Mouse (Mus musculus): Measurements from ENCODE around the gene S100a10.

S100a10 gene

DNA sequence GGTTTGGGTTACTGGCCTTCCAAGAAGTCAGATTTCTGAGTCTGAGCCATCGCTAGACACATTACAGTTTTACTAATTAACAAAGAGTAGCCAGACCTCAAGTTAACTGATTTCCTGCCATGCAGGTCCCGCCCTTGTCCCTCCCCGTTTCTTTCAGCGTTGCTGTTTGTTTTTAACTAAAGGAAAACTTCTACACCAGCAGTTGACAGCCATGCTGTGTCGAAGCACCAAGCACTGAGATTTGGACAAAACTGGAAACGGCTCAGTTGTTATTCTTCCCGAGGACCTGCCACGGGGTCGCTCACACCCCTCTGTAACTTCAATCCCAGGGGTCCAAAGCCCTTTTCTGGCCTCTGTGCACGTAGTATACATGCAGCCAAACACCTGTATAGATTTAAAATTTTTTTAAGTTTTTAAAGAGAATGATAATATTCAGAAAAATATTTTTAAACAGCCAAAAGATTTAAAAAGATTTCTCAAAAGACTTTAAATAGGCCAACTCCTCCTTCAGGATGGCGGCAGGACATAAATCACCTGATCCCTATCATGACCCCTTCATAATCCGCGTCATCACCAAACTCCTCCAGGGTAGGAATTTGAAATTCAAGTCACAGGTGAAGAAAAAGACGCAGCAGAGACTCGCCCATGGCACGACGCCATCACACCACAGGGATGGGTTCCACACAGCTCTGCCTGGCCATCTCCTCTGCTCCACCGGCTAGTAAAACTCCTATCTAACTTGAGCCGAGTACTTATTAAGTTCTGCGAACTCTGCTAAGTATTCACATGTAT is 6.9 kb upstream of the S100a10 start:
- DNase-seq (ENCODE audit: low spot score) = no peak

DNA sequence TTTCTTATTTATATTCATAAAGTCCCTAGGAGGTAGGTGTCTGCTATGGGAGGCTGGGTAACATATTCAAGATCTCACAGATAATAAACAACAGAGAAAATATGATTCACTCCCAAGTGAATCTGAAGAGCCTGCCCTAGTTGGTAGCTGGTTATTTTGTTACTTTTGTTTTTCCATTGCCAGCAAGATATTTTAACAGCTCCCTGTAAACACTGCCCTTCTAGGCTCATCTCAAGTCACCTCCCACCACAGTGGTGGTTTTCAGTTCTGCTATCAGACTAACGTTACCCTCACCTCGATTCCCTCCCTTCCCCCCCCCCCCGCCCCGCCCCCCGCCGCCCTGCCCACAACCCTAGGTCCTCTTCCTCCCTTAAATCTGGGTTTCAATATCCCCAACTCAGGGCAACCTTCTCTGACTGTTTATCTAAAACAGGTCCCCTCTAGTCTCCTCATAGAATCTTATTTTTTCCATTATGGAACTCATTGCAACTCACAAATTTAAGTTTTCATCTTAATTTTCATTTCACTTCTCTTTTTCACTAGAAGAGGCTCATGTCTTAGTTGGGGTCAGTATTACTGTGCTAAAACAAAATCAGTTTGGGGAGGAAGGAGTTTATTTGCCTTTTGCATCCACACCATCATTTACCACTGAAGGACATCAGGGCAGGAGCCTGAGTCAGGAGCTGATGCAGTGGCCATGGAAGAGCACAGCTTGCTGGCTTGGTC is 6.2 kb upstream of the S100a10 start:
- no peak for DNase-seq (ENCODE audit: low spot score)

DNA sequence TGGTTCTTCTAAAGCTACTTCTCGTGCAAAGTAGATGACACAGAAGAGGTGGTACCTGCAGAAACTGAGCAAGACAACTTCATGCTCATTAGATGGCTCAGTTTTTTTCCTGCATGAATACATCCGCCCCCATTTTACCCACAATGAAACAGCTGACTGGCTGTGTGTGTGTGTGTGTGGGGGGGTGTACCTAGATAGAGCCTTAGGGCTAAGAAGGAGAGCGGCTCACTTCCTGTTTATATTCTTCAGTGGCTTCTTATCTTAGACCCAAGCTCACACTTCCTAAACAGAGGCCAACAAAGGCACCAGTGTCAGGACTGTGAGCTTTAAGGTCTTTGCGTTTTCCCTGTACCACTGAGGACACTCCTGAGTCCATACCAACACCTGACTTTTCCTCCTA is 4.9 kb upstream of the S100a10 start:
- DNase-seq (ENCODE audit: low spot score) = no peak

DNA sequence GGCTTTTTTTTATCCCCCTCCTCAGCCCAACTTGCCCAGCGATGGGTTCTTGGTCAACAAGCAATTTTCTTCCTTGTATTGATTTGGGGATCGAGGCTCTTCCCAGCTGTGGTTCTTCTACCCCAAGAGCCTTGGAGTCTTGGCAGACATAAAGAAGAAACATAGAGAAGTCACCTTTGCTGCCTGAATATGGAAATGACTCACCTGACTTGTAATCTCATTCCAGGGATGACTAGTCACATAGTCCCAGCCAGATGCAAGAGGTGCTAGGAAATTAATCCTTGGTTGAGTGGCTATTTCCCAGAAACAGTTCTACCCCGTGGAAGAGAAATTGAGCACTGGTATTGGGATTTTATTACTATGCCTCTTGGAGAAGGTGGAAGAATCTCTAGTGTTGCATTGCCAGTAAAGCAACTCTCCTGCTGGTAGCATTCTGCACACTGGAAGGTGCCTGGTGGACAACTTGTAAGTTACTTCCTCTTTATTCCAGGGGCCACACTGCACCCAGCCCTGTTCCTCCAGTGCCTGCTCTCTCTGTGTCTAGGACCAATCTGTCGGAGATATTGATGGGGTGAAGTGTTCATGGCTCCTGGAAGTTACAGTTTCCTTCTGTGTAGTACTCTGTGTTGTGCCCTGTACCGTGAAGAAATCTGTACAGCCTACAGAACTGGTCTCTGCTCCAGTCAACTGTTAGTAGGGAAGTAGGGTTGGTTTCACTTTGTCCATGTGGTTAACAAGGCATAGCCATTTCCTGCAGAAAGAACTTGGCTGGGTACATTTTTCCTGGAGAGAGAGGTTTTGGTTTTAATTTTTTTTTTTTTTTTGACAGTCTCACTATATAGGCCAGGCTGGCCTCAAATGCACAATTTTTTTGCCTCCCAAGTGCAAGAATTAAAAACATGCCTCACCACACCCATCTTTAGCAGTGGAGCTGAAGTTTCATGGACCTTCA is 2.7 kb upstream of the S100a10 start:
- no peak for DNase-seq (ENCODE audit: low spot score)

DNA sequence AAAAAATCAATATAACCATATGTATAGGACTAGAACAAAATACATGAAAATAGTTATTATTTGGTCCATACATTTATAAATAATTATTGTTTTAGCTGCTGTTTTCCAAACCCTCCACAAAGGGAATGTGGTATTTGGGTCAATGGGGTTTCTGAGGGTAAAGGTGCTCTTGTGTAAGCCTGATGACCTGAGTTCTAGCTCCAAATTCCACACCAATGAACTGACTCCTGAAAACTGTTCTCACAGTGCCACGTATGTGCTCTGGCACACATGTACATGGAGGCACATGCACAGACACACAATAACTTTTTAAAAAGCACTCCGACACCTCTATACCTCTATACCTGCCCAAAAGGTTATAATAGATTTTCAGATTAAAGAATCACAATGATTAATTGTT is 1.6 kb upstream of the S100a10 start:
- DNase-seq (ENCODE audit: low spot score) = no peak

DNA sequence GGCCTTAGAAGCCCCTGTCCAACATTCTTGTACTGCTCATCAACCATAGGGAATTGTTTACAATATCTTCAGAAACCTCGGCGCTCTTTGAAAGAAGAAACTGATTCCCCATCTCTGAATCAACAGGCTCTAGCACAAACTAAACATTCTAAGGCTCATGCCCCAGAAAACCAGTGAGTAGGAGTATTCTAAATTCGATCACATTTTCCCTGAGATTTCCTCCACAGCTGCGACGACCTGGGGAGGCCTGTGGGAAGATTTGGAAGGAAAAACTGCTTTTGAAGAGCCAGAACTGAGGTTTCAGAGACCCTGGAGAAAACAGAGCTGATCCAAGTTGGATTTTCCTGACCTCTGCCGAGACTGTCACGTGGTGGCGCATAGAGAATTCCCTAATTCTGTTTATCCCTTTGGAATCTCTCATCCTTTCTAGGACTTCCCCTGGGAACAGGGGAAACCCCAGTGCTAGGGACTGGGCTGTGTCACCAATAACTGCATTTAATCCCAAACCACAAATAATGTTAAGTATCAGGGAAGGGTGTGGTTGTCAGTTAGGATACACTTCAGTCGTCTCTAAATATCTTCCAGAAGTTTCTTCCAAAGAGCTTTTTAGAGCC is 1.0 kb upstream of the S100a10 start:
- no peak for DNase-seq (ENCODE audit: low spot score)

DNA sequence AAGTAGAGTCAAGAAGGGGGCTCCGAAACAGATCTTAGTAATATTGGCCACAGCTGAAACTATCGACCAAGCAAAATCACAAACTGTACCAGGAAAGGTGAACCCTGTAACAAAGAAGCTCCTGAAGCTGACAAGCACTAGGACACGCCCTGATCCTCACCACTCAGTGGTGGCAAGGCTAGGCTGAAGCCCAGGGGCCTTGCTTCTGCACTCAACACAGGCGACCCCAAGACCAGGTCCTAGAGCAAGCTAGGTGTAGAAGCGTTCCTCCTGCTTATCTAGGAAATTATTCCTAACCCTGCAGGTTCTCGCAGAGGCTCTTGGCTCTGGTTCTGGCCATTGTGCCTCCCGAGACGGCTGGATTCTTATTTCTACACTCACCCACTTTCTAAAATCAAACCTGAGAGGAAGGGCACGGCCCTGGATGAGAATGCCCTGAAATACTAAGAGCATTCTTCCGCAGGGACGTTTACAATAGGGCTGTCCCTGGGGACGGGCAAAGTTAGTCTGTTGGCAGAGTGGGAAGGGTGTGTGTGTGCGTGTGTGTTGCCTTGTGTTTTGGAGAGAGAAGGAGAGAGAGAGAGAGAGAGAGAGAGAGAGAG is 400 bp upstream of the S100a10 start:
- DNase-seq (ENCODE audit: low spot score) = no peak

DNA sequence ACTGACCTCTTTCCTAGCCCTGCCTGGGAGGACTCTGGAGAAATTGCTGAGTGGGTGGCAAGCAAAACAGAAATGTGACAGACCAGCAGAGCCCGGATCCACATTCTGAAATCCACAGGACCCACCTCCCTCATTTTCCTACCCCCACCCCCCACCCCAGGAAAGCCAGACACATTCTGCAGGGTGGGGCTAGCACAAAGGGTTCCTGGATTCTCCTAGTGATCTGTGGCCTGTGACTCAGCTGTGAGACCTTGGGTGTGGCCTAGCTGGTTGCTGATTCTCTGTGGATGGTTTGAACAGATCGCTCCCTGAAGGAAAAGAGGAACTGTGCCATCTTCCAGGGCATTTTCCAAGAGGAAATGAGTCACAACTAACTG is 986 bp downstream of the S100a10 start:
- DNase-seq (ENCODE audit: low spot score) = no peak

DNA sequence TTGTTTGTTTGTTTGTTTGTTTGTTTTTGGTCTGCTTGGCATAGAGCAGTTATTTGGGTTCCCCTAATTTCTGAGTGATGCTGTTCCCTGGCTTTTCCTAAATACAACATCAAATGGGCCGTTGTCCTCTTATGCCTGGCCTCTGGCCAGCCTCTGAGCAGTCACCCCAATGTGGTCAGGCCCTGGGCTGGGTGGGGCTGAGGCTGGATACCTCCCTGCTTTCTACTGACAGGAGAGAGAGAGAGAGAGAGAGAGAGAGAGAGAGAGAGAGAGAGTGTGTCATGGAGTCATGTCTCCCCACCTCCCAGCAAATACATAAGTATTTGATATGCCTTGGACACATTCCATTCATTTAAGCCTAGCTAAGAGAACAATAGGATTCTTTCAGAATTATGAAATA is 1.7 kb downstream of the S100a10 start:
- no peak for DNase-seq (ENCODE audit: low spot score)

DNA sequence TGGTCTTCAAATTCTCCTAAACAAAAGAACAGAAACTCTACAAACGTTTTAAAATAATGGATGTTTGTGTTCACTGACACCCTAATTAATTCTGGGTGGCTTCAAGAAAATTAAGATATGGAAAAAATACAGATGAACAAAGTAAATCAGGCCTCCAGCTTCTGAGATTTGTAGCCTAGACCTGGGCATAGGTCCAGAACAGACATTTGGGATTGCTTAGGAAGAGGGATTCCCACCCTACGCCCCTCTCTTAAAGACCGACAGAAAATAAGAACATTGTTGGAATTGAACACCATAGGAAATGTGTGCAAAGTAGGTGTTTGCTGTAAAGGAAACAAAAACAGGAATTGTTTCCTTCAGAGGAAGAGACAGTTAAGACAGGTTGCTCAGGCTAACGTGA is 2.6 kb downstream of the S100a10 start:
- DNase-seq (ENCODE audit: low spot score) = no peak

DNA sequence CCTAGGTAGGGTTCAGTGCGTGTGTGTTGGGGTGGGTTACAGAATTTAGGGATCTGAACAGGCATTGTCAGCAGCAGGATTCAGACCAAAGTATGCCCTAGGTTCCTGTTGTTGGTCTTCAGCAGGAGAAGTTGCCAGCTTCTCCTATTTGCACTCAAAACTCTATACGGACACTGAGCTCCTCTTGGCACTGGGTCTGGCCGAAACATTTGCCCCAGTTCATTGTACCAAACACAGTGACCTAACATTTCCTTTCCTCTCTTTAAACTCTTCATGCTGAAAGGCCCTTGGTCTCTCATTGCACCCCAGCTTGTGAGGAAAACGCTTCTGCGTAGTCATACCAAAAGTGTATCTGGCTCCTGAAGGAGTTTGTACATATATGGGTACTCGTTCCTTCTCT is 5.1 kb downstream of the S100a10 start:
- no peak for DNase-seq (ENCODE audit: low spot score)

DNA sequence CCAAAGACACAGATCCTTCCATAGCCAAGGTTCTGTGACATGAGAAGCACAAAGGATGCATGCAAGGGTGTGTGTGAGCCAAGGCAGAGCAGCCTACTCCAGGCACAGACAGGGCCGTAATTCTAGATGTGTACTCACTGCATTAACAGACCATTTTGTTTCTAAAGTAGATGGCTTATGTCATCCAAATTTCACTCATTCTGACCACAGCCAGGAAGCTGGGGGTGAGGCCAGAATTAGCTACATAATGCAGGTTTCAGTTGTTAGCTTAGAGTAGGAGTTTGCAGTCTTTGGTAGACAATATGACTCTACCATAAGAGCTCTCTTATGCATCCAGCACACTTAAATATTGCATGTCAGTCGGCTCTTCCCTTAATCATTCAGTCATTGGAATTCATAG is 7.5 kb downstream of the S100a10 start:
- no peak for DNase-seq (ENCODE audit: low spot score)

DNA sequence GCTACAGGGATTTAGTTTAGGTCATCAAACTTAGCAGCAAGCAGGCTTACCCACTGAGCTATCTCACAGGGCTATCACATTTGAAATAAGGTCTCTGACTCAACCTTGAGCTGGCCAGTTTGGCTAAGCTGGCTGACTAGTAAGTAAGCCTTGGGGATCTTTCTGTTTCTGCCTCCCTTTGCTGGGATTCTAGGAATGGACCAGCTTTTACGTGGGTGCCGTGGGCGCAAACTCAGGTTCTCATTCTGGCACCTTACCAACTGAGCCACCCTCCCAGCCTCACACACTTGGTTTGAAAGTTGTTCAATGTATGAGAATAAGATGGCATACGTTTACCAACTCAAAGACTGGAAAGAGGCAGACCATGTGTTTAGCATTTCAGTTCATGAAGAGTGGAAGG is 8.3 kb downstream of the S100a10 start:
- no peak for DNase-seq (ENCODE audit: low spot score)

DNA sequence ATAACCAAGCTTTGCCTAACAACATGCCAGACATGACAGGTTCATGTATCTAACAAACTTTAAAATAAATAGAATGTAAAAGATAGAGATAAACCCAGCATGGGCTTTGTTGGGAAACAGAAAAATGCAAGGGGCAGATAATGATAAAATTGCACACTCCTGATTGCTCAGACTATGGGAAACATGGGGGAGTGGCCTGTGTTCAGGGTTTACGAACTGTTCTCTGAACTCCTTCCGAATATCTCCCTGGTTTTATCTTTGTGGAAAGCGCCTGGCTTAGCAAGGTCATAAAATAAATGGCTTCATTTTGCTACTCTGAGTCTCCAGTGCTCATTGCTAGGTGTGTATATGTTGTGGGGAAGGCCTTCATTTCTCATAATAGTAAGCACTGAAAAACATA is 12.0 kb downstream of the S100a10 start:
- DNase-seq (ENCODE audit: low spot score) = no peak

DNA sequence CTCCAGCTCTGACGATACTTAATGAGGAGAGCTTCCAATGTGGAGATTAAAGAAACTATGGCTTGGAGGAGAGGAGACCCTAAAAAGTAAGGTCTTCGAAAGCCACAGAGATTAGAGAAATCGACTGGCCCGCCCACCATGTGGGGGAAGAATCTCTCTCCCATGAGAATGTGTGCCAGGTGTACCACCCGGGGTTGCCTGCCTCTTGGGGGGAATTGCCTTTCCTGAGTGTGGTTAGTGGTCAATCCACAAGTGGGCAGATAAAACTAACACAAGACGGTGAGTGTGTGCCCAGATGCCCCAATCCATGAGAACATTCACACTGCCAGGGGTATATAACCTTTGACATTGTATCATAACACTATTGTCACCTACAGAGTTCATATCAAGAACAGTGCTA is 12.8 kb downstream of the S100a10 start:
- DNase-seq (ENCODE audit: low spot score) = no peak

DNA sequence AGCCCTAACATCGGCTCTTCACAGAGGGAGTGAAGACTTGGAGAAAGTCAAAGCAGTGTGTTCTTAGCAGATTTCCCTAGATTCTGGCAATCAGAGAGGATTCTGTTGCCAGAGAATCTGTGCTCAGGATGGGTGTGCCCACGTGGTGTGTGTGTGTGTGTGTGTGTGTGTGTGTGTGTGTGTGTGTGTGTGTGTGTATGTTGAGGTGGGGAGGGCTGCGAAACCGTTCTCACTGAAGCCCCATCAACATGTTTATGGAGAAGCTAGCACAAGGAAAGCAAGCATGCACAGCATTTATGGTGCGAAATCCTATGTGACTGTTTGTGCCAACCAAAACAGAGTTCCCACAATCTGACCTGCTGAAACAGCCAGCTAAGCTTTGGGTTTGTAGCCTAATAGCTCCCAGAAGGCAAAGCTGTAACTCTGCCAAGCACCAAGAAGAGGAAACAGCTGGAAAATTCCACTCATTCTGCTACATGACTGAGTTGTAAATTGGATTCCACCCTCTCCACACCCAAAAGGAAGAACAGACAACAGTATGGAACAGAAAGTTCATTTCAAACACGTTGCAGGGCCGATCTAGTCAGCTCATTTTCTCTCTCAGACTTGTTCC is 13.7 kb downstream of the S100a10 start:
- DNase-seq (ENCODE audit: low spot score) = no peak

DNA sequence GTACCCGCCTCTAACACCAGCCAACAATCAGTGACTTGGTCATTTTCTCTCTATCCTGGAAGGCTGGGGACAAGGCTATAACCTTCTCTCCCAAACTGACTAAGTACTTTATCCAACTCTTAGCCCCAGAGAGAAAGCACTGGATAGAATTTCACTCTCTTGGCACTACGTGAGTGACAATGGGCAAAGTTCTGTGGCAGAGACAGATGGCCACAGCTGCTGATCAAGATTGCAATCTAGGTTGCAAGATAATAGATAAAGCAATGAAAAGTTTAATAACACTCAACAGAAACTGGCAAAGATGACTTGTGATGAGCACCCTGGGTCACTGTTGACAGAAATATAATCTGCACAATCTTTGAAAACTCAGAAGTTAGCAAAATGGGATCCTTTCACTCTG is 14.2 kb downstream of the S100a10 start:
- DNase-seq (ENCODE audit: low spot score) = no peak

DNA sequence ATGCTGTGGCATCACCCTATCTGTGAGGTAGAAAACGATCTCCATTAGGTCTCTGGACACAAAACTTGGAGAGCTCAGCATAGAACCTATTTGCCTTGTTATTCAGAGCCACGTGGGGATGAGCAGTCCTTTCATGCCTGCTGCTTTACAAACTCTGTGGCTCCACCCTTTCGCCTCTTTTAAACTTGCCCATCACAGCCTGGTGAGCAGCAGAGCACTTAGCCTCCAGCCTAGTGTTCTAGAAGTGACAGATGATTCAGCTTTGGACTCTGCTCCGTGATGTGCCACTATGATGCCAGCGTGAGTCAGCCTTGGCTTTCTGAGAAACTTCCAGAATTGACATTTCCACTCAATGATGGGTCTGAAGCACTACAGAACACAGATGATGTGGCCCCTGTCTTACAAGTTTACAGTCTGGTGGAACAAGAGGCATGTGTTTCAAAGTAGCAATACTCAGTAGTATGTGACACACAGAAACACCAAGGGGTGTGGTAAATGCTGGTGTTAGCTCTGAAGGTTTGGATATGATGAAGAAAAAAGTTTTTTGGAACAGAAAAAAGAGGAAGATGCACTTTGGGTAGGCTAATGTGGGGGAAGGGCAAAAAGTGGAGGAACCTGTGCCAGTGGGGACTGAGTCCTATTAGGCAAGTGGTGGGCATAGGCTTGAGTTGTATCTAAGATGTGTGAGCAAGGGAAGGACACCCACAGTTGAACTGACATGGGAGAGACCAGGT is 17.3 kb downstream of the S100a10 start:
- DNase-seq (ENCODE audit: low spot score) = no peak

DNA sequence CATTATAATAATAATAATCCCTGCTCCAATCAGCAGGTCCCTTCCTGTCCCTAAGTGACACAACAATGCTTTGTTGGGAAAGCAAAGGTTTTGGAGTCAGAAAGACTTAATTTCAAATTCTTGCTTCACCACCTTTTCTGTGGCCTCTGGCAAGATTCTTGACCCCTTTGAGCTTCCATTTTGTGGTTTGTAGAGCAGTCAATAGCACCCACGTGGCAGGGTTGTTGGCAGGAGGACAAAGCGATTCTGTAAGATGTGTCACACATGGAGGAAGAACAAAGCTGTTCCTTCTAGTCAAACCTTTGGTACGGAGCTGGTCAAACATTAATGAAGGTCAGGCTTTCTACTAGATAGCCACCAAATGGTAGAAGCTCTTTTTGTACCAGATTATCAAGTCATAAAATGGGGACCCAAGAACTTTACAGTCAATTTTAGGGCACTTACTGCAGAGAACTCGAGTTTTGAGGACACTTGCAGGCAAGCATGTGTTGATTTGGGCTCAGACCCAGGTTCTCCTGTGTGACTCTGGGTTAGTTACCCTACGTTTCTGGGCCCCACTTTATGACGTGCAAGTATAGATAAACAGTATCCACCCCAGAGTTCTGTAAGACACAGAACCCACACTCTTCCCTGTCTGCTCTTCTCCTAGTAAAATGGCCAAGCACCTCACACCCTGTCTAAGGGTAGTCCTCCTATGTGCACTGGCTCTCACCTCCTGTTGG is 24.6 kb downstream of the S100a10 start:
- DNase-seq (ENCODE audit: low spot score) = no peak

DNA sequence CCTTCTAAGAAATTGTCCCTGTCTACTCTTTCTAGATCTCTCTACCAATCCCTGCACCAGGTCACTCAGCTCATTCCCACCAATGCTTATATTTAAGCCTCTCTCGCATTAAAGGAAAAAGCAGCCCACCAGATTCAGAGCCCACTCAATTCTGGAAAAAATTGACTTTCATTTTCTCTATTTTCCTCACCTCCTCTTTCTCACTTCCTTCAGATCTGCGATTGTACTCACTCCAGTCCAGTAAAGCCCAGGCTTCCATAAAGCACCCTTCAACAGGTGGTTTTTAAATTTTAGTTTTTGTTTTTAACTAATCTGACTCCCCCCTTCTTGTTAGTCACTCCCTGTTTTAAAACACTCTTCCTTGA is 25.1 kb downstream of the S100a10 start:
- no peak for DNase-seq (ENCODE audit: low spot score)
